Mouse (Mus musculus): Measurements from ENCODE around the gene Mia. TPM values are rescaled to one million over a fixed set of nuclear protein-coding genes. Genes with fewer than 3 reads are reported as not detected.

Gene Mia
- total RNA-seq, 2 experiments from 2014 or later = 0.68 to 1.6 TPM

GRCm38 (mm10) chr7:27153205-27153764 is 27.7 kb downstream of the Mia start, which contains the start of gene Cyp2t4:
Gene Cyp2t4, plus strand, starts transcription at chr7:27153714.
- no peak within 1 kb of the TSS for H3K4me3 ChIP-seq
- 0 out of 2 replicates have a peak within 1 kb of the TSS, but pooled peaks have one; percentile 5 for H3K27ac ChIP-seq
- TF ChIP-seq CTCF (IDR thresholded peaks at IDR 0.05) = no peak
- intact Hi-C loops (cut with DNase I) = no loop called here
- no peak for DNase-seq (ENCODE audit: extremely low spot score in 1 of 2, low spot score in 2 of 2)

DNA sequence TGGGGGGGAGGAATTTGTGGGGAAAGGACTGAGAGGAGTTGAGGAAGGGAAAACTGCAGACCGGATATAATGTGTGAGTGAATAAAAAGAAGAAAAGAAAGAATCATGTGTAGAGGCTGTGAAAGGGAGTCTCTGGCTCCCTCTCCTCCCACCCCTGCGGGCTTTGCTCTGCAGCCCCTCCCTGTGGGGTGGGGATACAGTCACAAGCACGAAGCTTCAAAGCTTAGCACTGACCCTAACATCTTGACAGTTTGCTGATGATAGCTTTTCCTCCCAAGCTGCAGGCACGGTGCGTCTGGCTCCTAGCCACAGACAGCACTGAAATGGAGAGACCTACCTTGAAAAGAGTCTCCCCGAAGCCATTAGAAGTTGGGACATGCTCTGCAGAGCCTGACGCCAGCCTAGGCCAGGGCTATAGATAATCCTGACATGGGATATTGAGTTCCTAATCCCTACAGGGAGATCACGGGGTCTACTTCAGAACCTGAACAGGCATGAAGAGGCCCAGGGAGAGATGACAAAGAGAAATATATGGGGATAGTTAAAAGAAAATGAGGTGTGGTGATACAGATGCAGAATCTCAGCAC is 44.5 kb downstream of the Mia start:
- DNase-seq (ENCODE audit: extremely low spot score in 1 of 2, low spot score in 2 of 2) = no peak
- intact Hi-C loops (cut with DNase I) = no loop called here
- Histone ChIP-seq H3K4me3 (no peak overlapping the region), H3K27ac (no peak overlapping the region)
- TF ChIP-seq CTCF (IDR thresholded peaks at IDR 0.05) = no peak

- intact Hi-C loops (cut with DNase I) = no loop called here
- no peak overlapping the region for H3K4me3 ChIP-seq
- DNase-seq (ENCODE audit: extremely low spot score in 1 of 2, low spot score in 2 of 2) = no peak
- H3K27ac ChIP-seq = no peak overlapping the region
- no peak for TF ChIP-seq CTCF (IDR thresholded peaks at IDR 0.05)
Observed at GRCm38 (mm10) chr7:27133757-27134156, 47.2 kb downstream of the Mia start.

DNA sequence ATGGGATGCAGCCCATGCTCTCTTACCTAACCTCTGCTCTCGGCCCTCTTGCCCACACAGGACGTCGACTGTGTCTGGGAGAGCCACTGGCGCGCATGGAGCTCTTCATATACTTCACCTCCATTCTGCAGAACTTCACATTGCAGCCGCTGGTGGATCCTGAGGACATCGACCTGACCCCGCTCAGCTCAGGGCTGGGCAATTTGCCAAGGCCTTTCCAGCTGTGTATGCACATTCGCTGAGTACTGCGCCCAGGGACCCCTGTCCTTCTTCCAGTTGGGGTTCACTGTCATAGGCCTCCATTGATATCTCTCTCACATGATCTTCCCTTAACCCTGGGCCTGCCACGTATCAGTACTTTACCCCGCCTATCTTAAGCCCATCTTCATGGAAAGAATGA is 47.8 kb downstream of the Mia start:
- DNase-seq (ENCODE audit: extremely low spot score in 1 of 2, low spot score in 2 of 2) = no peak
- Histone ChIP-seq H3K27ac (no peak overlapping the region), H3K4me3 (no peak overlapping the region)
- TF ChIP-seq CTCF (IDR thresholded peaks at IDR 0.05) = no peak
- intact Hi-C loops (cut with DNase I) = no loop called here

DNA sequence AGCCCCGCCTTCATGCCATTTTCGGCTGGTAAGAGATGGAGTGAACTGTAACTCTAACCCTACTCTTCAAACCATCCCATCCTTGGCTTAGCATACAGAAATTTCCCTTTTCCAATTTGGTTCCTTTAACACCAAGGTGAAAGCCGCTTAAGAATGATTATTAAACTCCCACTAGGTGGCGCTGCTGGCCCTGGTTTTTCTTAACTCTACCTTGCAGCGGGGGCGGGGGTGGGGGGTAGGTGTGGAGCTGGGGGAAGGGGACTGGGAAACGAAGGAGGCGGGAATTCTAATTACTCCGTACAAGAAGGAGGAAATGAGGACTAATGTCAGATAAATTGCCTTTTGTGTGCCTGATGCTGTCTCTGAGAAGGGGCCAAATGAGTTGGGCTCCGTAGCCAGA is 48.4 kb downstream of the Mia start:
- intact Hi-C loops (cut with DNase I) = loop anchor here (1.0 kb wide), 1 partner anchor 153 kb away; no protein-coding TSS in a partner anchor
- DNase-seq (ENCODE audit: extremely low spot score in 1 of 2, low spot score in 2 of 2) = peak; percentile 46 to 48

GRCm38 (mm10) chr7:27131387-27131786 is 49.6 kb downstream of the Mia start:
- DNase-seq (ENCODE audit: extremely low spot score in 1 of 2, low spot score in 2 of 2) = no peak
- peak; percentile 10 for TF ChIP-seq CTCF (IDR thresholded peaks at IDR 0.05)
- no peak overlapping the region for H3K4me3 ChIP-seq
- intact Hi-C loops (cut with DNase I) = no loop called here
- H3K27ac ChIP-seq = no peak overlapping the region

More for the DNA sequence above, 48.4 kb downstream of the Mia start:
- H3K4me3 ChIP-seq = no peak overlapping the region
- TF ChIP-seq CTCF (IDR thresholded peaks at IDR 0.05) = peak; percentile 61
- H3K27ac ChIP-seq = no peak overlapping the region

- TF ChIP-seq CTCF (IDR thresholded peaks at IDR 0.05) = no peak
- Histone ChIP-seq H3K27ac (no peak overlapping the region), H3K4me3 (no peak overlapping the region)
- DNase-seq (ENCODE audit: extremely low spot score in 1 of 2, low spot score in 2 of 2) = no peak
- intact Hi-C loops (cut with DNase I) = no loop called here
Observed at GRCm38 (mm10) chr7:27130521-27131370, 50.2 kb downstream of the Mia start.

- no peak for DNase-seq (ENCODE audit: extremely low spot score in 1 of 2, low spot score in 2 of 2)
- Histone ChIP-seq H3K27ac (no peak overlapping the region), H3K4me3 (no peak overlapping the region)
- intact Hi-C loops (cut with DNase I) = loop anchor here (2.0 to 10.0 kb wide), 2 partner anchors 351 to 1365 kb away; no protein-coding TSS in a partner anchor
- no peak for TF ChIP-seq CTCF (IDR thresholded peaks at IDR 0.05)
Observed at GRCm38 (mm10) chr7:27129811-27130210, 51.1 kb downstream of the Mia start.

Small RNA genes lying within 50 kb of the gene (microRNA-seq; reads per million reads assigned to microRNA genes)
- gene Mir1191 (0 reads per million in 2 experiments), gene Mir3101 (0.24 to 0.97 reads per million in 2 experiments)

Other genes with a start within 250 kb of the Mia start
- gene Cyp2a22, start 241.8 kb downstream of the Mia start, total RNA-seq (2021) = not detected
- gene Cyp2a12, start 152.1 kb downstream of the Mia start, total RNA-seq (2021) = not detected
- not detected for gene Cyp2f2, start 61.2 kb downstream of the Mia start, total RNA-seq (2021)
- not detected for gene Cyp2t4, start 27.4 kb downstream of the Mia start, total RNA-seq (2021)
- 100 to 1,000 TPM in 1 of 2 experiments, 10 to 100 TPM in 1; 92.8 to 109 TPM for gene Egln2, start 14.4 kb downstream of the Mia start, total RNA-seq (2021)
- gene Rab4b, start 2.3 kb downstream of the Mia start, total RNA-seq (2021) = 10 to 100 TPM; 89.7 to 93.2 TPM
- not detected for gene Gm21983, start 71 bp downstream of the Mia start, total RNA-seq (2021)
- gene BC024978, start 14.6 kb upstream of the Mia start, total RNA-seq (2021) = 10 to 100 TPM; 21.6 to 26.1 TPM
- gene Snrpa, start 15.1 kb upstream of the Mia start, total RNA-seq (2021) = 10 to 100 TPM; 85.1 to 86.5 TPM
- gene Itpkc, start 47.5 kb upstream of the Mia start, total RNA-seq (2021) = 10 to 100 TPM; 11.7 to 12.6 TPM
- gene Coq8b, start 51.9 kb upstream of the Mia start, total RNA-seq (2021) = 10 to 100 TPM; 35.4 to 36.2 TPM
- 100 to 1,000 TPM; 117 to 135 TPM for gene Numbl, start 77.3 kb upstream of the Mia start, total RNA-seq (2021)
- gene Ltbp4, start 156.5 kb upstream of the Mia start, total RNA-seq (2021) = 10 to 100 TPM; 48.1 to 51.2 TPM
- 10 to 100 TPM; 23.2 to 40.3 TPM for gene Shkbp1, start 174.9 kb upstream of the Mia start, total RNA-seq (2021)
- not detected for gene Gm20479, start 176.3 kb upstream of the Mia start, total RNA-seq (2021)

Data from left cerebral cortex, adult 2 months (tissue).